Mouse (Mus musculus) midbrain, embryonic 16.5 days (tissue): Measurements from ENCODE around the gene Acap3. TPM values are rescaled to one million over a fixed set of nuclear protein-coding genes. Genes with fewer than 3 reads are reported as not detected.

Experiments used
- ATAC-seq: fragments of 200-750 bp; cut with Nextera tagmentation; 2 replicates; pipeline ENCODE4 v1.8.0; 2017; ENCODE audit warnings: moderate TSS enrichment
- H3K27ac ChIP-seq: fragments of 300-500 bp; sonication (generic); 2 replicates; pipeline ENCODE4 v1.5.1; 2014; ENCODE audit warnings: mild to moderate bottlenecking, low read length, mixed read lengths
- H3K27me3 ChIP-seq: fragments of 300-500 bp; sonication (generic); 2 replicates; pipeline ENCODE4 v1.6.1; 2014; ENCODE audit warnings: low read depth, low read length, mixed read lengths; ENCODE audit not compliant: control insufficient read depth, insufficient read depth
- H3K36me3 ChIP-seq: fragments of 300-500 bp; sonication (generic); 2 replicates; pipeline ENCODE4 v1.6.1; 2014; ENCODE audit warnings: mild to moderate bottlenecking, low read length, moderate library complexity, mixed read lengths; ENCODE audit not compliant: control insufficient read depth, insufficient read depth
- H3K4me1 ChIP-seq: fragments of 300-500 bp; sonication (generic); 2 replicates; pipeline ENCODE4 v1.6.1; 2014; ENCODE audit warnings: mild to moderate bottlenecking, low read length, mixed read lengths; ENCODE audit not compliant: control insufficient read depth, insufficient read depth
- H3K4me2 ChIP-seq: fragments of 300-500 bp; sonication (generic); 2 replicates; pipeline ENCODE4 v1.6.1; 2014; ENCODE audit warnings: mild to moderate bottlenecking, low read length, mixed read lengths
- H3K4me3 ChIP-seq: fragments of 300-500 bp; sonication (generic); 2 replicates; pipeline ENCODE4 v1.5.1; 2014; ENCODE audit warnings: low read depth, mild to moderate bottlenecking, low read length, moderate library complexity, mixed read lengths
- H3K9ac ChIP-seq: fragments of 300-500 bp; sonication (generic); 2 replicates; pipeline ENCODE4 v1.6.1; 2014; ENCODE audit warnings: low read depth, low read length, mixed read lengths
- H3K9me3 ChIP-seq: fragments of 300-500 bp; sonication (generic); replicated peaks from 2 replicates; pipeline ENCODE4 v1.6.1; 2014; ENCODE audit warnings: mild to moderate bottlenecking, low read length, mixed read lengths; ENCODE audit not compliant: control insufficient read depth, poor library complexity, severe bottlenecking
- whole genome bisulfite sequencing: fragments of 180-500 bp; shearing (Covaris S2); extraction: QIAGEN DNeasy Blood & Tissue Kit; methylation state at CpG from one replicate; pipeline ENCODE4 v1.1.7; 2014; 5-methylcytosine and 5-hydroxymethylcytosine counted together
- polyA plus RNA-seq: library from polyadenylated mRNA; unstranded; fragments of >200 nt; fragmentation: Nextera tagmentation; extraction: Ambion mirVana; gene quantifications from 2 replicates; pipeline ENCODE4 v1.2.1, GENCODE M21; 2015

Gene Acap3
- polyA plus RNA-seq, 1 experiment from 2014 or later = 77.4 TPM

- peaks cover 23% of the 10 kb centered on the region for H3K36me3 ChIP-seq
- no peaks in the 10 kb centered on the region for H3K27me3 ChIP-seq
- 91% methylated on average over 2 of the region's 2 CpGs for WGBS
- H3K9me3 ChIP-seq = no peaks in the 10 kb centered on the region
- H3K4me2 ChIP-seq = no peak overlapping the region
- no peak for ATAC-seq
- no peak overlapping the region for H3K9ac ChIP-seq
- H3K4me3 ChIP-seq = no peak overlapping the region
- H3K4me1 ChIP-seq = peaks cover 28% of the 10 kb centered on the region
- no peak overlapping the region for H3K27ac ChIP-seq
These were observed 39.6 kb upstream of the Acap3 start for GRCm38 (mm10) chr4:155851951-155852411.

- no peak overlapping the region for H3K4me3 ChIP-seq
- no peak overlapping the region for H3K9ac ChIP-seq
- 88% methylated on average over 9 of the region's 9 CpGs for WGBS
- no peaks in the 10 kb centered on the region for H3K27me3 ChIP-seq
- no peaks in the 10 kb centered on the region for H3K9me3 ChIP-seq
- peaks cover 28% of the 10 kb centered on the region for H3K36me3 ChIP-seq
- no peak for ATAC-seq
- H3K4me2 ChIP-seq = no peak overlapping the region
- peaks cover 23% of the 10 kb centered on the region for H3K4me1 ChIP-seq
- H3K27ac ChIP-seq = no peak overlapping the region
These were observed 38.2 kb upstream of the Acap3 start for GRCm38 (mm10) chr4:155853421-155853820.

GRCm38 (mm10) chr4:155854991-155855390 is 36.6 kb upstream of the Acap3 start:
- no peak overlapping the region for H3K4me3 ChIP-seq
- no peaks in the 10 kb centered on the region for H3K9me3 ChIP-seq
- H3K27ac ChIP-seq = no peak overlapping the region
- peaks cover 7% of the 10 kb centered on the region for H3K4me1 ChIP-seq
- H3K4me2 ChIP-seq = no peak overlapping the region
- 97% methylated on average over 12 of the region's 12 CpGs for WGBS
- peaks cover 43% of the 10 kb centered on the region for H3K36me3 ChIP-seq
- H3K27me3 ChIP-seq = no peaks in the 10 kb centered on the region
- no peak for ATAC-seq
- H3K9ac ChIP-seq = no peak overlapping the region

GRCm38 (mm10) chr4:155856071-155856470 is 35.6 kb upstream of the Acap3 start:
- Histone ChIP-seq H3K4me3 (no peak overlapping the region), H3K4me2 (no peak overlapping the region), H3K27me3 (no peaks in the 10 kb centered on the region), H3K9me3 (no peaks in the 10 kb centered on the region), H3K9ac (no peak overlapping the region), H3K4me1 (no peaks in the 10 kb centered on the region), H3K36me3 (peaks cover 48% of the 10 kb centered on the region), H3K27ac (no peak overlapping the region)
- WGBS = 91% methylated on average over 12 of the region's 12 CpGs
- ATAC-seq = no peak

- Histone ChIP-seq H3K36me3 (peaks cover 50% of the 10 kb centered on the region), H3K9me3 (no peaks in the 10 kb centered on the region), H3K9ac (no peak overlapping the region), H3K27ac (no peak overlapping the region), H3K4me1 (no peaks in the 10 kb centered on the region), H3K27me3 (no peaks in the 10 kb centered on the region), H3K4me2 (no peak overlapping the region), H3K4me3 (no peak overlapping the region)
- ATAC-seq = no peak
- WGBS = 82% methylated on average over 3 of the region's 3 CpGs
These were observed 34.7 kb upstream of the Acap3 start for GRCm38 (mm10) chr4:155856881-155857280.

DNA sequence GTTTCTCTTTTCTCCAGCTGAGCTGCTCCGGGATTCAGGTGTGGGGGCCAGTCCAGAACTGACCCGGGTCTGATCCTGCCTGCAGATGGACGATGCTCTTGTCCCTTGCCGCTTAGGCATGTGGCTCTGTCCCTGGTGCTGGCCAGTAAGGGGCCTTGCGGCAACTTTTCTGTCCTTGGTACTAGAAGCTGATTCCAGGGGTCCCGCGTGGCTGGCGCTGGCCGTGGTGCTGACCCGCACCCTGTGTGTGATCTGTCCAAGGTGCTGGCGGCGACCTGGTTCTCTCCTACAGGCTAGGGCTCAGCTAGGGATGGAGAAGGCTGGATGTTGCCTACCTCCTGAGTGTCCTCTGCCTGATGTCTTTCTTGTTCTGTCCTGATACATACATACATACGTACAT is 32.3 kb upstream of the Acap3 start:
- H3K4me2 ChIP-seq = no peak overlapping the region
- no peak for ATAC-seq
- H3K27me3 ChIP-seq = no peaks in the 10 kb centered on the region
- no peak overlapping the region for H3K9ac ChIP-seq
- no peaks in the 10 kb centered on the region for H3K4me1 ChIP-seq
- no peaks in the 10 kb centered on the region for H3K9me3 ChIP-seq
- 33% methylated on average over 13 of the region's 13 CpGs for WGBS
- H3K36me3 ChIP-seq = peaks cover 50% of the 10 kb centered on the region
- H3K27ac ChIP-seq = no peak overlapping the region
- no peak overlapping the region for H3K4me3 ChIP-seq

DNA sequence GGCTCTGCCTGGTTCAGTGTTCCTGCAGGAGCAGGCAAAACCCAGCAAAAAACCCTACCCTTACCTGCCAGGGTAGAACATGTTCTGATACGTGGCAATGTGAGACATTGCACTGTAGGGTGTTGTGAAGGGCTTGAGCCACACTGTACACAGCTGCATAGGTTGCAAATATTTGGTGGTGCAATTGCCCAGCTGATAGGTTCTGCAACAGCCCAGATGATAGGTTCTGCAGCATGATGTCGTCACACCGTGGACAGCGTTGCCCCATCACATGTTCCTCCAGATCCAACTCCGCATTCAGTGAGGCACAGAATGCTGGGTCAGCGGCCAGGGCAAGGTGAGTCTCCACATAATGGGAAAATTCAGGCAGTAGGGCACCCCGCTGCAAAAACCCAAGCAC is 29.8 kb upstream of the Acap3 start:
- Histone ChIP-seq H3K4me2 (no peak overlapping the region), H3K9me3 (no peaks in the 10 kb centered on the region), H3K36me3 (peaks cover 37% of the 10 kb centered on the region), H3K4me3 (no peak overlapping the region), H3K27me3 (no peaks in the 10 kb centered on the region), H3K9ac (no peak overlapping the region), H3K27ac (no peak overlapping the region), H3K4me1 (no peaks in the 10 kb centered on the region)
- WGBS = 94% methylated on average over 7 of the region's 7 CpGs
- ATAC-seq = no peak

DNA sequence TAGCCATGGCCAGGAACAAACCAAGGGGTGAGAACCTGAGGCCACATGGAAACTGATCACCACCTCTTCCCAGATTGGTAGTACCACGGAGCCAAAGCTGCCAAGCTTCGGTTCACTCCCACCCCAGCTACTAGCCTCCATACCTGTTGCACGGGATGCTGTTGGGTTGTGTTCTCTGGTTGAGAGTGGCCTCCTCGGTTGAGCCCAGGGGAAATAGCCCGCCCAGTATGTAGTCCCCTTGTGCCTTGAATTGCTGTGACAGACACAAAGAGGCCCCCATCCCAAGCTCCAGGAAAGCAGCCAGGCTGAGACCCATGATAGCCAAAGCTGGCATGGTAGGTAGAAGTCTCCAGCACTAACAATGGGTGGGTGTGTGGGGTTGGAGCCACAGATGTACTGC is 28.6 kb upstream of the Acap3 start, which contains the start of gene Tas1r3:
Tas1r3 (minus strand) TSS at position 362 of the 400 bp plus-strand sequence.
- H3K27me3 ChIP-seq = no peaks in the 10 kb centered on the region
- no peak within 1 kb of the TSS for H3K4me3 ChIP-seq
- H3K36me3 ChIP-seq = peaks cover 34% of the 10 kb centered on the region
- no peak within 1 kb of the TSS for H3K9ac ChIP-seq
- H3K9me3 ChIP-seq = no peaks in the 10 kb centered on the region
- no peak within 1 kb of the TSS for H3K4me2 ChIP-seq
- 81% methylated on average over 5 of the region's 5 CpGs for WGBS
- no peak within 1 kb of the TSS for H3K27ac ChIP-seq
- peaks cover under 1% of the 10 kb centered on the region for H3K4me1 ChIP-seq
- no peak for ATAC-seq

DNA sequence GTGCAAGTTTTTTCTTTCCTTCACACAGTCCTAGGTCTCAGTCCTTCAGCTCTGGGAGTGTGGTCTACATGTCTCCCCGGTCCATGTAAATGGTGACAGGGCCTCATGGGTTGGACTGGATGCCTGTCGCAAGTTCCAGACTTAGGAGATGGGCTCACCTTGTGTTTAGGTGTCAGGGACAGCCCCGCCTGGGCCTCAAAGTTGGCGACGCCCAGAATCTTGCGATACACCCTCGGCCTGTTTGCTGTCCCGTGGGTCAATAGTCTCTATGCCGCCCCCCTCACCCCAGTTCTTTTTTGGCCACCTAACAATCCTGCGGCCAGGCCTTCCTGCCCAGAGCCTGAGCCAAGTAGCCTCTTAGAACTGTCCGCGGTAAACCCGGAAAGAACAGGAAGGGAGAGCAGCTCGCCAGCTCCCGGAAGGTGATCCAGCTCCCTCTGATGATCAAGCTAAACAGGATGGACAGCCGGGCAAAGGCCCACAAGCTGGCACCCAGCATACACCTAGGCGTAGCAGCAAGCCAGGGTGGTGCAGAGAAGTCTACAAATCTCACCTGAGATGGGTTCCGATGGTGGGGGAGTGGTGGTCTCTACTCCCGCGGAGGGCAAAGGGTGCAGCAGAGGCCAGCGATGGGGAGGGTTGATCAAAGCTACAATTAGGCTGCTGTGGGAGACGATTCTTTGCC is 22.9 kb upstream of the Acap3 start:
- H3K4me2 ChIP-seq = peak overlapping the region; percentile 89
- no peaks in the 10 kb centered on the region for H3K9me3 ChIP-seq
- ATAC-seq = peak; percentile 63
- peaks cover 15% of the 10 kb centered on the region; the same call in 1 of the 2 replicates for H3K36me3 ChIP-seq
- H3K4me1 ChIP-seq = peaks cover 23% of the 10 kb centered on the region
- 9% methylated on average over 22 of the region's 22 CpGs for WGBS
- peak overlapping the region; percentile 81 for H3K4me3 ChIP-seq
- peak overlapping the region; percentile 25; the same call in 1 of the 2 replicates for H3K27ac ChIP-seq
- peak overlapping the region; percentile 89 for H3K9ac ChIP-seq
- H3K27me3 ChIP-seq = no peaks in the 10 kb centered on the region
